Mouse (Mus musculus): ENCODE data around the gene Exd1. TPM values are rescaled to one million over a fixed set of nuclear protein-coding genes. Genes with fewer than 3 reads are reported as not detected.

Exd1 gene
- under 1 TPM in 1 of 2 experiments, not detected in 1; 0.11 TPM for polyA plus RNA-seq (2017; shearing (Covaris generic))

DNA sequence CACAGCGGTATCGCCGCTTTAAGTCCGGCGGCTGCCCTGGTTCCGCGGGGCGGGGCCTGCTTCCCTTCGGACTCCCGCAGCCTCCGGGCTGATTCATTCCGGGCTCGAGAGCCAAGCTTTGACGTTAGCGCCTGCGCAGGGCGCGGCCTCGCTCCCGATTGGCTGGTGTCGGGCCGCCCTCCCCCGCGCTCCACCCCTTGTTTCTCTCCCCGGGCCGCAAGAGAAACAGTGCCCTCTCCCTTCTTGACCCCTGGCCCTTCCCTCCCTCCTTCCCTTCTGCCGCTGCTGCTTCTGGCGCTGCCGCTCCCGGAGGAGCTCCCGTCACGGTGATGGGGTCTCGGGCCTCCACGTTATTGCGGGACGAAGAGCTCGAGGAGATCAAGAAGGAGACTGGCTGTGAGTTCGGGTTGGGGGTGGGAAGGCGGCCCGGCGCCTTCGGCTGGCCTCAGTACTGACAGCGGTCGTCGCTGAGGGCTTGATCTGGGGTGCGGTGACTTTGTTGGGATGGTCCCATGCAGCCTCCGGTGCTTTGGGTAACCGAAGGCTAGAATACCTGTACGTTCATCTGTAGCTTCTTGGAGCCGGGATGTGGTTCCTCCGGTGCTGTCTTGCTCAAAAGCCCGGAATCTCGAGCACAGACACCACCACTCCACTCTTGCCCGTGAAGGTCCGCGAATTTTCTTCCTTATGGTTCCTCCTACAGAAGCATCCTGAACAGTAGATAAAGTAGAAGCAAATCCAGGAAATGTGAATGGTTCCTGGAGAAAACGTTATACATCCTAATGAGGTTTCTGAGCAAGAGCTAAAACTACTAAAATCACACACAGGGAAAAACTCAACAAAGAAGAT is at the start of gene Exd1, which contains the start of gene Chp1:
Exd1 (minus strand) TSS at position 106 of the 849 bp plus-strand sequence.
Chp1 (plus strand) TSS at position 176 of the 849 bp plus-strand sequence.
- peak; percentile 88 for ATAC-seq

DNA sequence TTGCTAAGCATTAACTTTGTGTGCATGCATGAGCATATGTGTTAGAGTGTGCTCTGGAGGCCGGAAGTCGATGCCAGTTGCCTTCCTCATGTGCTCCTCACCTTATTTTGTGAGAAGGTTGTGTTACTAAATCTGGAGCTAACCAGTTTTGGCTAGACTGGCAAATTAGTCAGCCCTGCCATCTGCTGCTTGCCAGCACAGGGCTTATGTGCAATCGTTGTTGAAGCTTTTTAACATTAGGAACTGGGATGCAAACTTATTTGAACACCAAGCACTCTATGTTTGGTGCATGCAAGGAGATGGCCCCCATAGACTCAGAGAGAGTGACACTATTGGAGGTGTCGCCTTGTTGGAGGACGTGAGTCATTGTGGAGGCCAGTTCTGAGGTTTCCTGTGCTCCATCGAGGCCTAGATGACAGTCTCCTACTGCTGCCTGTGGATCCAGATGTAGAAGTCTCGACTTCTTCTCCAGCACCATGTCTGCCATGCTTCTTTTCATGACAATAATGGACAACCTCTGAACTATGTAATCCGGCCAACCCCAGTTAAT is 49.4 kb upstream of the Exd1 start:
- no peak for ATAC-seq

GRCm38 (mm10) chr2:119595308-119595707 is 47.9 kb upstream of the Exd1 start:
- no peak for ATAC-seq

DNA sequence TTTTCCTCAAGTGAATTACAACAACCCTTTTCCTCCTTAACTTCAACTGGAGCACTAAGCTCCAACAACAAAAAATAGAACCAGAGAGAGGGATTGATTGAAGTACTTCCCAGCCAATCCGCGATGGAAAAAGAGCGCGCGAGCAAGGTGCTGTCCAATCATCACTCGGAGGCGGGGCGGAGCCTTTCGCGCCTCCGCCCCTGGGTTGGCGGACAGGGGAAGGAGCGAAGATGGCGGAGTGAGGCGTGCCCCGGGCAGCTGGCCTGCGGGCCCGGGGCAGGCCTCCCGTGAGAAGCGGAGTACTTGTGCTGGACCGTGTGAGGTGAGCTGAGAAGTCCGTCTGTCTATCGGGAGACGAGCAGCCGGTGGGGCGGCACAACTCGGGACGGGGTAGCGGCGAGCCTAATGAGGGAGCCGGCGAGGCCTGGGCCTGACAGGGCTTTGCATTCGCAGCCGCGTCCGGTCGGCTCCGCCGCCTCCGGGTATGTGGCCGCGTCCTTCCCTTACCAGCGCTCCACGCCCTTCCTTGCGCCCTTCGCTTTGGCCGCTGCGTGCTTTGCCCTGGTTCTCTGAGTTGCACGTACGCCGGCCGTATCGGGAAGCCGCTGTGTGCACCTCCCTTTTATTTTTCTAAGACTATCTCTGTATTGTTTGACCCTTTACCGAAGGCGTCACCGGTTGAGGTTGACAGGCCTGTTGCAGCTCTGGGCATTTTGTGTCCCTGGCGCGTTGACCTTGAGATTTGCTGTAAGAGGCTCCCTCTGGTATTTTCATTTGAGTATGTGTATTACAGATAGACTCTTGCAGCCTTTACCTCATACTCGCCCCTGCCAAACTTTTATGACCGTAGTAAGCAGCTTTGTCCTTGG is 46.9 kb upstream of the Exd1 start:
- peak; percentile 99 for ATAC-seq

GRCm38 (mm10) chr2:119593765-119594112 is 46.3 kb upstream of the Exd1 start:
- ATAC-seq: no peak

- ATAC-seq: no peak
These were observed 43.8 kb upstream of the Exd1 start for GRCm38 (mm10) chr2:119591247-119591646.

DNA sequence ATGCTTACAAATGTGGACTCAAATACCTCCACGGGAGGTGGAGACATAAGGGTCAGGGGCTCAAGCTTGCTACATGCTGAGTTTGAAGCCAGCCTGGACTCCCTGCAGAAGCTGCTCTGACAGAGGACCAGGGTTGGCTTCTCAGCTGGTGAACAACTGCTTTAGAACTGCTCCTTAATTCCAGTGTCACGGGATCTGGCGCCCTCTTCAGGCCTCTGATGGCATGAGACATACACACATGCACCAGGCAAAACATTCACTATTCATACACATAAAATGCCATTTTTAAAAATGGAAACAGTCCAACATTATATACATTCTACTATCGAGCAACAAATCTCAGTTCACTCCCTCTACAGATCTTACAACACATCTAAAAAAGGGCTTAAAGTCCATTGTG is 40.0 kb upstream of the Exd1 start:
- peak; percentile 61 for ATAC-seq

- no peak for ATAC-seq
These were observed 36.9 kb upstream of the Exd1 start for GRCm38 (mm10) chr2:119584282-119584681.

DNA sequence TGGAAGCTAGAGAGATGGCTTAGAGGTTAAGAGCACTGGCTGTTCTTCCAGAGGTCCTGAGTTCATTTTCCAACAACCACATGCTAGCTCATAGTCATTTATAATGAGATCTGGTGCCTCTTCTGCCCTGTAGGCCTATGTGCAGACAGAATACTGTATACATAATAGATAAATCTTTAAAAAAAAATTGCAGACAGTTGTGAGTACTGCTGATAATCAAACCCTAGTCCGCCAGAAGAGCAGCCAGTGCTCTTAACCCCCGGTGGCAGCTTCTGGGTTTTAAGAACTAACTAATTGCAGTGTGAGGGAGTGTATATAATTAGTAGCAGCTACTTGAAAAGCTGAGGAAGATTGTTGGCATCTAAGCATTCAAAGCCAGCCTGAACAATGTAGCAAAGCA is 36.0 kb upstream of the Exd1 start:
- ATAC-seq: no peak

DNA sequence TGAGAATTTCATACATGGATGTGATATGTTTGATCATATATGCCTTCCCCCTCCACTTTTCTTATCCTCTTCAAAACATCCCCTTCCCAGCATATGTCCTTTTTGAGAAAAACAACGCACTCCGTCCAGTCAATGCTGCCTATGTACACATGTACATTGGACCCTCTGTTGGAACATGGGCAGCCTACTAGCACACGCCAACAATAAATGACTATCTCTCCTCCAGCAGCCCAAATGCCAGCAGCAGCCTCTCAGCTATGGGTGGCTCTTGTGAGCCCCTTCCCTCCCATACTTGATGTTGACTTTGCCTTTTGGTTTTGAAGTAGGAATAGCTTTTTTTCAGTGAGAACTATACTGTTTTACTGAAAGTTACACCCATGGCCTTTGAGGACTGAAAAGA is 34.1 kb upstream of the Exd1 start:
- no peak for ATAC-seq

GRCm38 (mm10) chr2:119572471-119572870 is 25.0 kb upstream of the Exd1 start:
- ATAC-seq: no peak

- no peak for ATAC-seq
These were observed 18.9 kb upstream of the Exd1 start for GRCm38 (mm10) chr2:119566182-119566855.

DNA sequence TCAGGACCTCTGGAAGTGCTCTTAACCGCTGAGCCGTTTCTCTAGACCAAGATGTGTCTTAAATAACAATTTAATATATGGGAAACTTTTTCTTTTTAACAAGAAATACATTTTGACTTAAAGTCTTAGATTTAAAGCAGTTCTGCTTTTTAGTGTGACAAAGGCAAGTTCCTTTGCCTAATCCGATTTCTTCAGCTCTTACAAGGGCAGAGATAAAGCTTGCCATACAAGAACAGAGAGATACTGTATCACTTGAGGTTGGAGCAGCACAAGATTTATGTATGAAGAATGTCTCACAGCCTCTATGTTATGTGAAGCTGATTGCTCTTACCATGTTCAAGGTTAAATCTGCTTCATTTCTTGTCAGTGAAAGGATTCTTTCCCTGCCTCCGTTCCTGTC is 17.9 kb upstream of the Exd1 start:
- ATAC-seq: no peak

DNA sequence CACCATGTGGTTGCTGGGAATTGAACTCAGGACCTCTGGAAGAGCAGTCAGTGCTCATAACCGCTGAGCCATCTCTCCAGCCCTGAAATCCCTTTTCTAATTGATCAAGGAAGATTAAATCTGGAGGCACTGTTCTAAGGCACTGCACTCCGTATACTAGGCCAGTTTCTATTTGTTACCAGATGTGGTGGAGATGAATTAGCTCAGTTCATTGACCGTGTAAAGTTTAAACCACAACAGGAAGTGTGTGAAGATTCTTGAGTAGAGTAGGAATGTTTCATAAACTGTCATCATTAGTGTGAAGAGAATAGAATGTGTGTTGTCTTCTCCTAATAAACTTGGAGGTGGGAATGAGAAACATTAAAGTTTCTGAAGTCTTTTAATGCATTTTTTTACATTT is 14.4 kb upstream of the Exd1 start:
- no peak for ATAC-seq

DNA sequence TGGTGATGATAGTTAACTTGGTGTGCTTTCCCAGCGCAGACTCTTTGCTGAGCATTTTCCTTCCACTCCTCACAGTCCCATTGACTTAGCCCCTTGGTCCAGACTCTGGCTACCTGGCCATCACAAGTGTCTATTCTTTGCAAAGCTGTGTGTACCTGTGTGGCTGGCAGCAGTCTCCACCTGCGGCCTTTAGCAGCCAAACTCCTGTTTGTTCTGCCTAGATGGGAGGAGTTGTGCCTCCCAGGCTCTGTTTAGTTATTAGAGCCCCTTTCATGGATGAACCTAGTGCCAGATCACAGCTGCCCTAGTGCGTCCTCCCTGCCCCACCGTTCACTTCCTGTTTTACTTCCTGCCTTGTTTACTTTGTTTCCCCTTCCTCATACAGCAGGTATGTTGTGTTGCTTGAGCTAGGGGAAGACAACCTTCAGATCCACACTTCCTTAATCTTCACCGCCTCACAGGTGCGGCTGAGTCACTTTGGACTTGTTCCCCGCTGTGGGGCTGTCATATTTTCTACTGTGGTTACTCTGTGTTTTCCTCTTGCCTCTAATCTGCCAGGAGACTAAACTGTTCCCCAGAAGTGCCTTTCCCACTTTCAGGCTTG is 11.4 kb upstream of the Exd1 start:
- ATAC-seq: peak; percentile 46

DNA sequence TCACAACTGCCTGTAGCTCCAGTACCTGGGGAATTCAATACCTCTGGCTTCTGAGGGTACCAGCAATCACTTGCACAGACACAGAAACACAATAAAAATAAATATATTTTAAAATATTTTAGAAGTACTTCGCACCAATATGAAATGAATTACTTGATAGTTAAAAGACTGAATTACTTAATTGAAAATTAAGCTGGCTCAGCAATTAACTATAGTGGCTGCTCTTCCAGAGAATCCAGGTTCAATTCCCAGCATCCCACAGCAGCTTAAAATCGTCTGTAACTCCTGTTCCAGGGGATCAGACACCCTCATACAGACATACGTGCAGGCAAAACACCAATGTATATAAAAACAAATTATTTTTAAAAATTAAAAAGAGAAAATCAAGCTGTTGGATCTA is 10.6 kb upstream of the Exd1 start:
- no peak for ATAC-seq

GRCm38 (mm10) chr2:119549678-119550077 is 2.3 kb upstream of the Exd1 start:
- ATAC-seq: no peak

GRCm38 (mm10) chr2:119548691-119549090 is 1.3 kb upstream of the Exd1 start:
- ATAC-seq: no peak

- ATAC-seq: no peak
These were observed 889 bp upstream of the Exd1 start for GRCm38 (mm10) chr2:119548371-119548660.

- ATAC-seq: peak; percentile 81
These were observed 442 bp downstream of the Exd1 start for GRCm38 (mm10) chr2:119546848-119547521.

- no peak for ATAC-seq
These were observed 3.8 kb downstream of the Exd1 start for GRCm38 (mm10) chr2:119543656-119544055.

- no peak for ATAC-seq
These were observed 5.3 kb downstream of the Exd1 start for GRCm38 (mm10) chr2:119542106-119542505.
